Mouse (Mus musculus) adrenal gland, postnatal 10 days (tissue): ENCODE data around the gene Gm12185. TPM values are rescaled to one million over a fixed set of nuclear protein-coding genes. Genes with fewer than 3 reads are reported as not detected.
"Not testable (repeated sequence)": the region's sequence is repeated elsewhere in the genome, so short reads cannot be mapped to it uniquely, and the experiment has no call there.

Source experiments
- DNase-seq: peaks from one replicate; pipeline ENCODE4 v3.0.0; 2021; ENCODE audit warnings: mixed read lengths
- total RNA-seq, 2 experiments: library from RNA; stranded (reverse); gene quantifications; 2 replicates each; pipeline ENCODE4 v1.2.3; 2021

Gene Gm12185
- total RNA-seq, 2 experiments from 2014 or later = 3.3 to 3.7 TPM

DNA sequence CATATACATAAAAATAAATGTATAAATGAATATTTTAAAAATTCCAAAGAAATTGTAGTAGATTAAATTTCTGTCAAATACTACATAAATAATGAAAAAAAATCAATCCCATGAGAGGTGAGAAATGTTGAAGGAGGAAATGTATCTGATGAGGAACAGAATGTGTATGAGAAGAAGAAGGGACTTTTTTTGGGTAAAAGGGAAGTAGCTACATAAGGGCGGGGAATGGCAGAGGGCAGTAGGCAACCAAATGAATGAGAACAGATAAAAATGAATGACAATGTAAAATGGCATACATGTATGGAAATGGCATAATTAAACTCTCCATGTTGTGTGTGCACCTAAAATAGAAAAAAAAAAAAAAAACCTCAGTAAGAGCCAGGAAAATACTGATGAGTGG lies 78.4 kb downstream of the Gm12185 start:
- DNase-seq = no peak

- DNase-seq = no peak
Measured at GRCm38 (mm10) chr11:48908459-48908858, 83.6 kb downstream of the Gm12185 start.

DNA sequence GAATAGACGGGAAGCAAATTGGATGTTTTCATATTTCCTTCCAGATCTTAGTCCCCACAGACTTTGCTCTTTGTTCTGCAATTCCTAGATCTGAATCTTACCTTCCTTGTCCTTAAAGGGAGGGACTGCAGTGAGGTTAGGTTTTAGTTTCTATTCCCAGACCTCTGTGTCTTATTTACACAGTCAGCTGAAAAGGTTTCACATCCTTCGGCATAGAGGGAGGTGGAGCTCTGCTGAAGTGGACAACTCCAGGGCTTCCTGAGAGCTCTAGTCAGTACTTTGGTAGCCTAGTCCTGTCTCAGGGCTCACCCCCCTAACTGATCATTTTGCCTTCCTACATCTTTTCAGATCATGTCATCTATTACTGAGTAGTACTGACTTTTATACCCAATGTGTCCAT lies 90.0 kb downstream of the Gm12185 start, which contains the start of gene Gm5431:
TSS of gene Gm5431 (minus strand) at position 194 of the 400 bp plus-strand sequence.
- DNase-seq = no peak

GRCm38 (mm10) chr11:48901567-48901930 lies 90.5 kb downstream of the Gm12185 start:
- not testable (repeated sequence) for DNase-seq

DNA sequence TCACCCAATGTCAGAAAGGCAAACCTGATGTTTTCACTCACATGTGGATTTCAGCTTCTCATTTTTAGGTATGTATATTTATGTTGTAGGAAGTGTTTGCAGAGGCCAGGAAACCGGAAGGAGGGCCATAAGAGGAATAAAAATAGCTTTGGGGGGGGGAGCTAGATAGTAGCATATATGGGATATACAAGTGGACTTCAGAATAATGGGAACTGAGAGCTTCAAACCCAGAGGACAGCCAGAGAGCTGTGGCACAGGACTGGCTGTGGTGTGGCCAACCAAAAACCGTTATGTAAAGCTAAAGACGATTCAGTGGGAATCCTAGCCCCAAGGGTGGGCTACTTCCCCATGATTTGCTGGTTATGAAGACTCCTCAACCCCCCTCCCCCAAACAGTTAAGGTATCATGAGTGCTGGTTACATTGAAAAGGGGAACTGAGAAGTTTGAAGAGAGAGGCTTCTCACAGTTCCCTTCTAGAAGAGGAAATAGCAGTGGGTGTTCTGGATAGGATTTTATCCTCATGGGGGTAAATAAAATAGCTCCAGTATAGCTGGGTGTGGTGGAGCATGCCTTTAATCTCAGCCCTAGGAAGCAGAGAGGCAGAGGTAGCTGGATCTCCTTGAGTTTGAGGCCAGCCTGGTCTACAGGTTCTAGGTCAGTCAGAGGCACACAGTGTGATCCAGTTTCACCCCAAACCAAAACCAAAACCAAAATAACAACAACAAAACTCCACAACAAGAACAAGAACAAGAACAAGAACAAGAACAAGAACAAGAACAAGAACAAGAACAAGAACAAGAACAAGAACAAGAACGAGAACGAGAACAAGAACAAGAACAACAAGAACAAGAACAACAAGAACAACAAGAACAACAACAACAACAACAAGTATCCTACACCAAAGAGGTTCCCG lies 91.1 kb downstream of the Gm12185 start:
- not testable (repeated sequence) for DNase-seq

- DNase-seq = no peak
Measured at GRCm38 (mm10) chr11:48898812-48899431, 93.1 kb downstream of the Gm12185 start.

- no peak for DNase-seq
Measured at GRCm38 (mm10) chr11:48876680-48877079, 115.3 kb downstream of the Gm12185 start.

DNA sequence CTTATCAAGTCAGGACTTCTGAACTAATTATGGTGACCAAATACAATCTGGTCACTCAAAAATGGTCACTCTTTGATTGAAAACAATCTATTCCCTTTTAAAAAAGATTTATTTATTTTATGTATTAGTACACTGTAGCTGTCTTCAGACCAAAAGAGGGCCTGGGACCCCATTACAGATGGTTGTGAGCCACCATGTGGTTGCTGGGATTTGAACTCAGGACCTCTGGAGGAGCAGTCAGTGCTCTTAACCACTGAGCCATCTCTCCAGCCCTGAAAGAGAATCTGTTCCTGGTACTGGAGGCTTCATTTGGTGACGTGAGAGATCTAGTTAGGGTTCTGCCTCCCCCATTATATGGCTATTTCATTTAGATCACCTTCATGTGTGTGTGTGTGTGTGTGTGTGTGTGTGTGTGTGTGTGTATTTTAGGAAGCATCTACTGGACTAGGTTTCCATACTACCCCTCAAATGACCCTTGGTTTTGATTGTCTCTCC lies 116.6 kb downstream of the Gm12185 start:
- DNase-seq = not testable (repeated sequence)

DNA sequence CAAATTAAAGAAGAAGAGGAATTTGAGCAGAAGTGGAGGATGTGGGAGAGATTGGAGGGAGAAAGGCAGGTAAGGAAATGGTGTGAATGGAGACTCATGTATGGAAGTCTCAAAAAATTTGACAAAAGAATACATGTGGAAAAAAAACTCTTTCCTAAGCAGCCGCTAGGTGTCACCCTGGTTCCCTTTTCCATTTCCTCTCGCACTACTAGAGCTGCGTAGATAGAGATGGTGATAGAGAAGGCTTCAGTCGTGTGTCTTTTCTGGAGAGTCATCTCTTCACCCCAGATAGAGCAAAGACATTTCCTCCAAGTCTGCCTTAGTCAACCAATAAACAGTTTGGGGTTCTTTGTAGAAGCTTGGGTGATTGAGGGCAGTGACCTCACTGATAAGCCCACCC lies 117.6 kb downstream of the Gm12185 start:
- peak; percentile 68 for DNase-seq

DNA sequence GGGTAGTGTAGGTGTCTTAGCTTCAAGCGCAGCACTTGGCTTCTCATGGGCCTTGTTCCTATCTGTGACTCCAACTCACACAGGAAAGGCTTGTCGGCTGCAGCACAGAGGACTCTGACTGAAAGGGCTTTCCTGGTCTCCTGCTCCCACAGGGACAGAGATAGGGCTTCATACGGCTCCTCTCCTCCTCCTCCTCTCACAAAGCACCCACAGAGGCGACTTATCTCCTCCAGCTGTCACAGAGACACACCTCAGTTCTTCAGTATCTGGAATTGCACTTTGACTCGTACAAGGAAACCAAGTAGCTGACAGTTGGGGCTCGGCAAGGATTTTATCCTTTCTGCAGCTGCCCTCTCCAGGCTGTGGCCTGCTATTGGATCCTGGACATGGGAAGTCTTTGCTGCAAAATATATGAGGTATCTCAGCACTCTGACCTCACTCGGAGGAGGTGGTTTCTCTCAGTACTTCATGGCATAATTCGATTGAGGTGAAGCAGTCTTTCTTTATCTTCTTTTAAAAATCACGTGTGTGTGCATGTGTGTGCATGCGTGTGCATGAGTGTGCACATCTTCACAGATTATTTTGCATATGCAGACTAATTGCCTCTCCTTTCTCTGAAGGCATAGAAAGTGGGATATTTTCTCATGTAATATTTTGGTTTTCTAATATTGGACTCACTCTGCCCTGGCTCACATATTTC lies 118.3 kb downstream of the Gm12185 start:
- DNase-seq = no peak

DNA sequence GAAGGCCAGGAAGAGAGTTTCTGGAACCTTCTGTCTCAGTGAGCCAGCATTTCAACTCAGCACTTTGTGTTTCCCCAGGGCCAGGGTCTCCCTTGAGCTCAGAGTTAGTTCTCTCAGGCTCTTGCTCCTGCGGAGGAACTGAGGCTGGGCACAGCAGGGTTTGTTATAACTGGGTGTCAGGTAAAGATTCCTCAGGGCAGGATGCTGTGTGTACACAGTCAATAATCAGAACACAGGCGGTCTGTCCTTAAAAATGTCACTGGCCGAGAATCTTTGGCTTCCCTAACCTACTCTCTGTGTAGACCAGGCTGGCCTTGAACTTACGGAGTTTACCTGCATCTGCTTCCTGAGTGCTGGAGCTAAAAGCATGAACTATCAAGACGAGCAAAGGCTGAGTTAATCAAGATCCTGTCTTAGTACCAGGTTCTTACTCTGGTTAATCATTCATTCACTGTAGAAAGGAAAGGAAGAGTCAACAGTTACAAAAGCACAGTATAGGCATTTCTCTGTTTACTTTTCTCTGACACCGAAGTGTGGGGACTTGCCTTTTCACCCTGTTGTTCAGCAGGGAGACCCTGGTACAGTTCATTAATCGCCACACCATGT lies 119.2 kb downstream of the Gm12185 start:
- no peak for DNase-seq

DNA sequence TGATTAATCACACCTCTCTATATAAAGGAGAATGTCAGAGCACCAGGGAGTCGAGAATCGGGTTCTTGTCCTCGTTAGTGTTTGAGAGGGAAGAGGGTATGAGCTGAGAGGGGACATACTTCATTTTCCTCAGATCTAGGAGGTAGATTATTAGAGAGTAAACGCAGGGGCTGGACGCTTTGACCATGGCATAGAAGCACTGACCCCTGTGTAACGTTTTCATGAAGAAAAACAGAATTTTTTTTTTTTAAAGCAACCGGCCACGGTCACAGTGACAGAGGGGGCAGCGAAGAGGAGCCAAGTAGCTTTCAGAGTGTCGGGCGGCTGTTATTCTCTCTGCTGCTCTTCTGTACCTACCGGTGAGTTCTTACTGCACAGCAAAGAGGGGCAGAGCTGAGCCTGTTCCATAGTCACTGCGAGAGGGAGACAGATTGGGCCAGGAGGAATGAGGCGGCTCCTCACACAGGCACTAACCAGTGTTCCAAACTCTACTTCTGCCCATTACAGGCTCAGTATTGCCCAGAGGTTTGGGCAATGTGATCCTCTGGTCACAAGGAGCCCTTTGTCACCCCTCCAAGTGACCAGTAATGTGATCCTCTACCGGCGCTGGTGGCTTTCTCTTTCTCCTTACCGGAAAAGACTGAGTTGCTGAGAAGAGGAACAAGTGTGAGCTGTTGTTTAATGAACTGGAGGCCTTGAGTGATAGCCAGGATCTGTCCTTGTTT lies 120.0 kb downstream of the Gm12185 start:
- DNase-seq = peak; percentile 56

DNA sequence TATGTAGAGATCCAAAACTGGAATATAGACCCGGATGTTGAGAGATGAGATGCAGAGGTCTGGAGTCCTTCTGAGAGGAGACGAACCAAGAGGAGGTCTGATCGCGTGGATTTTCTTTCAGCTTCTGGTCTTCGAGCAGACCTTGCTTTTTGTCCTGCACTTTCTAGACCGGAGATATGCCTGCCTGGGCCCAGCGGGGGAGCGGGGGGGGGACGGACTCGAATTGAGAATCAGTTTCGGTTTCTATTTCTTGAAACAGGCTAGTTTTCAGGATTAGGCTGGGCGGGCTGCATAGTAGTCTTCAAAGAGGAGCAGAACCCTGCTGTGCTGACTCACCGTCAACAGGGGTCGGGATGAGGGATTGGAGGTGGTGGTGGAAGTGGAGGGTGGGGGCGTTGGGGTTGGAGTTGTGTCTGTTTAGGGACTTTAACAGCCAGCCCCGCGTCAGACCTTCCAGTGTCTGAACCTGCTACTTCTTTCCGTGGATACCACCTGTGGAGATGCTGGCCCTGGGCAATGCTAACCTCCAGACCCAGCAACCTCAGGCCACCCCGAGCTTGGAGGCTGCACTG lies 120.7 kb downstream of the Gm12185 start, which contains the start of gene Irgm1:
TSS of gene Irgm1 (minus strand) at position 483 of the 572 bp plus-strand sequence.
- peak; percentile 80 for DNase-seq

DNA sequence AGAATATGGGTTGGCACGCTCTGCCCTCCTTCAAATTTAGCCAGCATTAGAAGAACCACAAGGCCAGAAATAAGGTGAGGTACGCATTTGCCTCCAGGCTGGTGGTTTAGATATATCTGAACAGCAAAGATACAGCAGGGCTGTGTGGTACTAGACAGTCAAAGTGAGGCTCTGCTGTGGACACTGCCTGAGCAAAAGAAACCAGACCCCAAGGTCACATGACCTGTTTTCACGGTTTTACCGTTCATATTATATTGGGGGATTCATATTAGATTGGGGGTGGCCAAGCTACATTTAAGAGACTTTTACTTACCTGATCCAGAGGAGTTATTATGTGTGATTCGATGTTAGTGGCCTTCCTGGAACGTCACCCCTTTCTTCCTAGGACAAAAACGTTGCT lies 121.2 kb downstream of the Gm12185 start:
- DNase-seq = peak; percentile 35

DNA sequence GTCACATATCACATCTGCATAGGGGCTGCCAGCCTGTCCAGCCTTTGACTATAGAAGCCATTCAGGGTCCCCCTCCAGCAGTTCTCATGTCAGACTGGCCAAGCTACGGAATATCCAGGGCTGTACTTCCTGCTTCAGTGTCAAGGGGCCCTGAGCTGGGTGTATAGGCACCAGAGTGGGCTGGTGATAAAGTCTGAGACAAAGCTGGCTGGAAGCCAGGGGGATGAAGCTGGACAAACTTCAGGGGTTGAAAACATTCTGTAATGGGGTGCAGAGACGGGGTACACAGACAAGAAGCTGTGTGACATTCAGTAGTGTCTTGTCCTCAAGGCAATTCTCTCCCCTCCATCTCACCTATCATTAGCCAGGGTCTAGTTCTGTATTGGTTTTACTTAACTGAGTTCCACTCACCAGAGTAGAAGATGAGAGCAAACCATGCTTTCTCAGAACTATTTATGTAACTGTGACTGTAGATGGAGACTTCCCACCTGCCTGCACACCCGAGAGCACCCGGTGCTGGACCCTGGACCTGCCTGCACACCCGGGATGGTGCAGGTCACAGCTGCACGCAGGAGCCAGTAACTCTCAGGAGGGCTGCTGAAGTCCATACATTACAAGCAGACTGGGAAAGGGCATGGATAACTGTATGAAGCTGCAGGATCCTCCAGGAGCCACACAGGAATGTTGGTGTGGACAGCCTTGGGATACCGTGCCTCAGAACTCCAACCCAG lies 122.5 kb downstream of the Gm12185 start:
- no peak for DNase-seq

DNA sequence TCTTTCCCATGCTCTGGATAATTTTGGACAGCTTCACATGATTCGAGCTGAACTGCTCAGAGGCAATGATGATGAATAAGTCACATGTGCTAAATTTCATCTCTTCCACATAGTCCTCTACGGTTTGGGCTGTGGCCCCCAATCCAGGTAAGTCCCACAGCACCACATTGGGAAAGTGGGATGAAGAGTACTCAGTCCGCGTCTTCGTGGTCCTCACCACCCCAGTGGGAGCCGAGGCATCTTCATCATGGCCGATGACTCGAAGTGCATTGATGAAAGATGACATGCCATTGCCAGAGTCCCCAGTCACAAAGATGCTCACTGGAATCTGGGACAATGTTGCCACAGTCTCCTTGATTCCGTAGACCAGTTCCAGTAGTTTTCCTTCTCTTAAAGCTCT lies 125.5 kb downstream of the Gm12185 start:
- no peak for DNase-seq

DNA sequence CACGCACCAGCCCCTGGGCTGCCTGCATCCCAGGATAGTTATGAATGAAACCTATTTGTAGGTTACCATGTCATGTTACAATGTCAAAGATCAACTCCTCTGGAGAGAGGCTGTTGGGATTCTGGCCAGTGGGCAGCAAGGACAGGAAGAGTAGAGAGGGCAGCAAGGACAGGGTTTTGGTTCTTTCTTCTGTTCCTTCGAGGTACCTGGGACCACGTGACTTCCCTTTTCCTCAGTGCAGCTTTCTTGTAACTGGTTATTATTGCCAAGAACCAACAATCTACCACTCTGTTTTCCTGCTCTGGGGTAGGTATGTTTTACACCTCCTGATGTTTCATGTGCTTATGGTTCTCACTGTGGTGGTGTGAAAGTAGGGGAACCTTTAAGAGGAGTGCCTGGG lies 128.2 kb downstream of the Gm12185 start:
- DNase-seq = no peak

GRCm38 (mm10) chr11:48862784-48863319 lies 129.2 kb downstream of the Gm12185 start:
- DNase-seq = no peak

- DNase-seq = peak; percentile 66
Measured at GRCm38 (mm10) chr11:48859014-48859413, 133.0 kb downstream of the Gm12185 start.
